Mouse (Mus musculus) T-helper 1 cell (primary cell): ENCODE results near the gene Ermn.

Experiments used
- in situ Hi-C: fragments of 300-600 bp; cut with MboI, MseI; formaldehyde crosslinking; loops from one replicate; pipeline ENCODE4 v1.15.1; 2025; ENCODE audit warnings: high pct_unique_total_duplicates

Ermn gene

DNA sequence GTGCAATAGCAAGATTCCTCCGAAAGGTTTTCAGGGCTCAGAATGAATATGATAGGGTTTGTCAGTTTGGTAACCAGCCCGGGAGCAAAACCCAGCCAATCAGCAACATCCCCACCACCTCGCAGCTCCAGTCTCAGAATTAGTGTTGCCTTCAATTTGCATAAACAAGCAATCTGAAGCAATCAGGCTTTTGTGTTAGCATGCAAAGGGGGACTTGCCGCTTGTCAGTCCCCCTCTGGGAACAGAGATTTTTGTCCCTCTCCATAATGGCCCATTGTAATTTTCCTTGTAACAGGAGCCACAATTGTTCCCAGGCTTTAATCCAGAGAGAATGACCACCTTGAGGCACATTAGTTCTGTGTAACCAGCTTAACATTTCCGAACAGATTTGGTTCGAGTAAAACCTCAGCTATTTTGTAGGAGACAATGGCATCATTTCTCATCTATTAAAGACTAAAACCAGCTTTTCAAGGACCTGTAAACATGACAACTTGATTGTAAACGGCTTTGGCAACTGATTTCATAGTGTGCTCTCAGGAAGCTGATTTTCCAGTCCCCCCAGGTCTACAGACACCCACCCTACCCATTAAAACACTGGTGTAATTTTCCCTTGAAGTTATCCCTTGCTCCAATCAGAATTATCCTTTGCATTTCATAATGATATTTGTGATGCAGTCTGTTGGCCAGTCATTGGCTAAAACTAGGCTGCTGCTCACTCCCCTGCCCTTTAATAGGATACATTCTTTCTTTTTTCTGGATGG is at the start of gene Ermn:
Ermn (minus strand) TSS at position 44 of the 761 bp plus-strand sequence.
- in situ Hi-C loops, result loop anchor here (10.0 kb wide), 1 partner anchor 72 kb away; no protein-coding TSS in a partner anchor

DNA sequence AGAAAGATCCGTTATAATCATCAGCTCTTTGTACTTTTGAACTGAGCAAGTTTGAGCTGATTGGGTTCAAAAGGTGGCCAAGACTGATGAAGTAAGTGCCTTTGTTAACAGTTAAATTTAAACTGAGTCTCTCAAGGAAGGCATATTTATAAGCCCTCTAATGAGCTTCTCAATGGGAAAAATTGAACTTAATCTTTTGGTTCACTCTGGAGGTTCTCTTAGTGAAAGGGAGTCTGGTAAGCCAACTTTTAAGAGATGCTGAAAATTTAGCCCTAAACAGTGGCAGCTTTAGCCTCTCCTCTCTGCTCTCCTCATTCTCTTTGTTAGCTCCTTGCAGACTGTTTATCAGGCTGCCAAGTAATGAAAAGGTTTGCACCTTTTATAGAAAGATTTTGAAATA is 42.2 kb upstream of the Ermn start:
- in situ Hi-C loops, result no loop called here

DNA sequence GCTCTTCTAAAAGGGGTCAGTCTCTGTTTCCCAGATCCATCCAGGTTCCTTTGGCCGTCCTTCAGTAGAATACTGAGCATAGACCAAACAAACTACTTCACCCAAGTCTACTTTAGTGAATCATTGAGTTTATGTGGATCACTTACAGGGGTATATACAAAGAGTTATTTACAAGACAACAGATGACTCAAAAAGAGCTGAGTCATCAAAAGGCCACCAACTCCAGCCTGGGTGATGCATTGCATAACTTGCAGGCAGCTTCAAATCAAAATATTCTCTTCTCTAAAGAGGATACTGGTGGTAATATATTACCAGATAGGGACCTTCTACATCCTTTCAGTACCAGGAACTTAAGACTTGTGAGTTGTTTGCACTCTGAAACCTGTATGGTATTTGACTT is 33.8 kb upstream of the Ermn start:
- in situ Hi-C loops, result loop anchor here (10.0 kb wide), 1 partner anchor 1138 kb away; no protein-coding TSS in a partner anchor

DNA sequence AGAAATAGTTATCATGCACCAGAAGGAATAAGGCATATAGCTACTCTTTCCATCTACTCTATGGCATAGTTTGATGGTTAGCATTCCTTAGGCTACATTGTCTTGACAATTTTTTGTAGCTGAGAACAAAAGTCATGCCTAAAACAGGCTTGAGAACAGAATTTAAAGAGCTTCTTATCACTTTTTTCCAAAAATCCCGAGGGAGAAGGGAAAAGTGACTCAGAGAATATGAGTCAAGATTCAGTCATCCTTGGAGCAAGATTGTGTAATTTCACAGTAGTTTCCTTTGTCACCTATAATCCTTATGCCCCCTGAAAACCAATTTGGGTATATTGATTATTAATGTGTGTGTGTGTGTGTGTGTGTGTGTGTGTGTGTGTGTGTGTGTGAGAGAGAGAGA is 27.2 kb upstream of the Ermn start:
- in situ Hi-C loops, result loop anchor here (10.0 kb wide), 1 partner anchor 1145 kb away; no protein-coding TSS in a partner anchor

DNA sequence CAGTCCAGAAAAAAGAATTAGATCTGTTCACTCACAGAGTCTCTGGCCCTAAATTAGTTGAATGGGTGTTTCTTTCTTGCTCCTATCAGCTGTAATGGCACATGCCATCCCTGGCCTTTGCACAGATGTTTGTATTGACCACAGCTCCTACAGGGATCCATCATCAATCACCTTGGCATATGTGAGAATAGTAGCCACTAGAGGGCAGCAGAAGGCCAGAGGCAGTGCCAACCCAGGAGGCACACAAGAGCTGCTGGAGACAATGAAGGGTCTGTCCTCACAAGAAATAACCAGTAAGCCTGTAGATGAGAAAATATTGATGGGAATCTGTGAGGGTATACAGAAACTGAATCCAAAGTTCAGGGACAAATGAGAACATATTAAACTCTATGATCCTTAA is 2.7 kb upstream of the Ermn start:
- in situ Hi-C loops, result loop anchor here (5.0 to 10.0 kb wide), 2 partner anchors 69 to 87 kb away; no protein-coding TSS in a partner anchor

DNA sequence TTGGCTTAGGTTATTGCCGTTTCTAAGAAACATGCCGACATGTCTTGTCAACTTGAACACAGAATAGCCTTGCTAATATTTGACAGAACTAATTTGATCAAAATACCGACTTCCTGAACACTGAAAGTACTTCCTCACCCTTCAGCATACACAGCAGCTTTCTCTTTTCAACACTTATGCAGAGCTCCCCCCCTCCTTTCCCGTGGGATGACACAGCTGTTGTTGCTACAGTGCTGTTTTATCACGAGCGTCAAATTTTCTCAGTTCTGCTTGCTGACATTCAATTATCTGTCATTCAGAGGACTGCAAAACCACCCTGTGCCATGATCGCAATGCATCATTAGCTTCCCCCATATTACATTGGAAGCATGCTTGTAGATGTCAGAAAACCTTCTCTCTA is 10.8 kb downstream of the Ermn start:
- in situ Hi-C loops, result no loop called here

DNA sequence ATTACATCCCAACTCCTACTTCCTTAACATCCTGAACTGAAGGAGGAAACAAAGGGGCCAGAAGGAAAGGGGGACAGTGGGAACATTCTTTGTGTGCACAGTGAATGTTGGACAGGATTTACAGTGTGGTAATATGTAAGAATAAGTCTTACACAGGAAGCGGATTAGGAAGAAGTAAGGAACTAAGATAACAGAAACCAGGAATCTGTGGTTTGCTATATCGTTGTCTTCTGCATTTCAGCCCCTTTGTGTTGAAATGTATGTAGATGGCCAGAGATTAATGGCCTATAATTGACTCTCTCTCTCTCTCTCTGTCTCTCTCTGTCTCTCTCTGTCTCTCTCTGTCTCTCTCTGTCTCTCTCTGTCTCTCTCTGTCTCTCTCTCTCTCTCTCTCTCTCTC is 15.7 kb downstream of the Ermn start:
- in situ Hi-C loops, result no loop called here

DNA sequence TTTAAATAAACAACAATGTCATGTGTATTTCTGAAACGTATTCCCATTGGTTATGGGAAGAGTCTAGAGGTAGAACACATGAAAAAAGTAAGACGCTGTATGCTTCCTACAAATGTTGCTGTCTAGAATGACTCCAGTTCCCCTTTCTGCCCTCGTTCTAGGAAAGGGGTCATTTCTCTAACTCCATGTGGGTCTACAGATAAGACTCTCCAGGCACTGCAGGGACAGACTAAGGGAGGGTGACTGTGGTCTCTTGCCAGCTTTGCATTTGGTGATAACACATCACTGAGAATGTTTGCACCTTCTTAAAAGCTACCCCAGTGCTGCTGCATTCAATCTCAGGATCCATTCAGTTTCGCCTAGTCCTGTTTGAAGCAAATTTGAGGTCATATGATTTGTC is 17.0 kb downstream of the Ermn start:
- in situ Hi-C loops, result no loop called here

DNA sequence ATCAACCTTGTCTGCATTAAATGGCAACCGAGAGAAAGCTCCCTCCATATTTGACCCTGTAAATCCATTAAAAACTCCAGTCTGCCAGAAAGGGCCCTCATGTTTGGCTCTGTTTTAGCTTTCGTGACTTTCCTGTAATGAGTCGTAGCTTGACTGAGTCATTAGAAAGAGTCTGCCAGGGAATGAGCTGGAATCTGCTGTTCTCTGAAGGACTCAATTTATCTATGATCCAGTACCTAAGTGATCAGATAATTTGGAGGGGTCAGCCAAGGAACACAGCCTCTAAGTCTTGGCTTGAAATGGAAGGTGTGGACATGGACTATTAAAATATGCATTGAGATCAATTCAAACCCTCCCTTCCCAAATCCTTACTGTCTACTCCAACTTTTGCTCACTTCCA is 21.2 kb downstream of the Ermn start:
- in situ Hi-C loops, result loop anchor here (5.0 kb wide), 1 partner anchor 381 kb away; no protein-coding TSS in a partner anchor

DNA sequence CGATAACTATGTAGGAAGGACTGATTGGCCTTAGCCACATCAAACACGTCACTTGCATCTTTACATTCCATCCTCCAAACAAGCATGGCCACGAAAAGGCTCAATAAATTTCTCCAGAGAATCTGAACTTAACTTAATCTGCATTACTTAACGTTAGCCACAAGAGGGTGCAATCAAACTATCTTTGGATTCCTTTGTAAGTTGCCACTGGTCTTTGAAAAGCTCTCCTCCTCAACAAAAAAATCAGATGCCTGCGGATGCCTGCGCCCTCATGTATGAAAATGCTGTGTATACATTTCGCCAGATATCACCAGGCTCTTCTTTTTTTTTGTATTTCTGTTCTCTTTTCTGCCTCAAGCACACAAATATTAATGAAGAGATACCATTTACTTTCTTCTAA is 23.3 kb downstream of the Ermn start:
- in situ Hi-C loops, result no loop called here

DNA sequence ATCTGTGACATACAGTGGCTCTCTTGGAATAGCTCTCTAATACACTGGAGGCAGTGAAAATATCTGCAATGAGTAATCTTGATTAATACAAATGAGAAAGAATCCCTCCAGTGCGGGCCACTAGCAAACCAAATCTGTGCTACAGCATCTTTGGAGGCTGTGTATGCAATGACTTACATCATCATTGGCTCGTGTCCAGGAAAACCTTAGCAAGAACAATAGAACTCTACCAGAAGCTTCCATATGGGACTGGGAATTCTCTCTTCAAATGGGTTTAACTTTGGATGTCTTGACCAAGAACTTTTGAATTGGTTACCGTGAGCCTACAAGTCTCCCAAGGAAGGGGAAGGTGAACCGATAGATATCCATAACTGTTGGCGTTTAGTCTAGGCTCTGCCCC is 25.9 kb downstream of the Ermn start:
- in situ Hi-C loops, result no loop called here

DNA sequence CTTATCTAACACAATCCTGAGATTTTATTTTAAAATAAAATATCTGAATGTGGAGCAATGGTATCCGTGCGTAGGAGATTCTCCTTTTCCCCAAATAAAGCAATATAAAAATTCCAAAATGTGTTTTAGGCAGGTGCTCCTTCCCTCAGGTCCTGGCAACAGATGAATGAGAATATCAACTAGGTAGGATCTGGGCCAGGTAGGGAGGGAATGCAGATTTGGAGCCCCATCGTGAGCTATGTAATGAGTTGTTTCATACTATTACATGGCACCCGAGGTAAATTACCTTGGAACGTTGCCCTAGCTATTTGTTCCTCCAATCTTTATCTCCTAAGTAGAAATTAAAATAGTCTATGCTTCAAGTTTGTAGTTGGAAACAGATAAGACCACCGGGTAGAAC is 29.1 kb downstream of the Ermn start:
- in situ Hi-C loops, result no loop called here

DNA sequence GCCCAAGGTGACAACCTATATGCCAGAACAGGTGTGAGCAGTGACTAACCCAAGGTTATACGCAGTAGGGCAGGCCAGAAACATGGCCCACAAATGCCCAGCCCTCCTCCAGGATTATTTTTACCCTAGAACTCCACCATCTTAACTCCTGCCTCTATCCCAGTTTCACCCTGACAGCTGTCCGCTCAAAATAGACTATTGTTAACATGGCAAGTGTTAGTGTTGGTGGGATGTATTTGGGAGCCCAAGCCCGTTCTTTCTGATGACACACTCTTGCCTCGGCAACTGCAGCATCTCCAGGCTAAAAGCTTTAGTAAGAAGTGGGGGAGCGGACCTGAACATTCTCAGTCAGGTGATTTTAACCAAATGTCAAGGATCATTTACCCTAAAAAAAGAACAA is 45.6 kb downstream of the Ermn start:
- in situ Hi-C loops, result no loop called here

DNA sequence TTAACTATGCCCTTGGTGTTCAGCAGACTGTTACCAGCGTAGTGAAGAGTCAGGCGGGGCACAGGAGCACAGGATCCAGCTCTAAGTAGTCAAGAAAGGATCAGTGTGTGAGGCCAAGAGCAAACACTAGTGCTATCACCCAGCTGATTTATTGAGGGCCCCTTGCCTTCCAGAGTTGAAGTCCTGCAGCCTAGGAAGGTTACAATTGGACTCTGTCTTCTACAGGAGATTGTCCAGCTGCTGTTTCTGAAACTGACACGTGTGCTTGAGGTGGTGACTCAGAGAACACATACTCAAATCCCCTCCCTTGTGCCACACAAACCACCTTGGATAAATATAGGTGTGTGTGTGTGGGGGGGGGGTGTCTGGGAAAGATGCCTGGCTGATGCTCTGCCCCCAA is 51.2 kb downstream of the Ermn start:
- in situ Hi-C loops, result no loop called here

DNA sequence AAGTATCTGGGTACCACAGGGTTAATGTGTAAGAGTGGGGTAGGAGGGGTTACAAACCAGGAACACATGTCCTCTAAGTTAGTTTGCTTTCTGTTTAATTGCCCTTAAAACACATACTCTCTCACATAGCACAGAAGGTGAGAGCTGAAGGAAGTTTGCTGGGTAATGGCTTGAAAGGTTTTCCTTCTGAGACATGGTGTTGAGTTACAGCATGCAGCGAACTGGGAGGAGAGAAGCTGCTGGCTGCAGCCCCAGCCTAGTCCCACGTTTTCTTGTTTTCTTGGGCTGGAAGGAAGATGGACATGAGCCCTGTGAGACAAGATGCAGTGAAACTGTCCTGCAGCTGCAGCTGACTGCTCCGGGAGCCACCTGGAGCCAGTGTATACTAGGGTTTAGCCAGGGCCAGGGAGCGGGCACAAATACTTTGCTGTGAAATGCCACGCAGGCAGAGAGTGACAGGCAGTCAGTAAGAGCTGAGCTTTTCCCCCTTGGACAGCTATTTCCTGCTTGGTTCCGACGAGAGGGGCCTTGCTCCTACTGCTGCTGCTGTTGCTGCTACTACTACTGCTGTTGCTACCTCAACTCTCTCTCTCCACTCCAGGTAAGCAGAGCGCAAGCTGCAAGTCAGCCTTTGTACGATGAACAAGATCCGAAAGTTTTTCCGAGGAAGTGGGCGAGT is 54.8 kb downstream of the Ermn start, which contains the start of gene Galnt5:
Galnt5 (plus strand) TSS at position 133 of the 679 bp plus-strand sequence.
- in situ Hi-C loops, result no loop called here
